Mouse (Mus musculus): ENCODE data around the gene Cacng2.
A peak's percentile ranks its signal among the peaks of the same experiment; 100 is the strongest.
"Not testable (repeated sequence)": the region's sequence is repeated elsewhere in the genome, so short reads cannot be mapped to it uniquely, and the experiment has no call there.

The Cacng2 gene

DNA sequence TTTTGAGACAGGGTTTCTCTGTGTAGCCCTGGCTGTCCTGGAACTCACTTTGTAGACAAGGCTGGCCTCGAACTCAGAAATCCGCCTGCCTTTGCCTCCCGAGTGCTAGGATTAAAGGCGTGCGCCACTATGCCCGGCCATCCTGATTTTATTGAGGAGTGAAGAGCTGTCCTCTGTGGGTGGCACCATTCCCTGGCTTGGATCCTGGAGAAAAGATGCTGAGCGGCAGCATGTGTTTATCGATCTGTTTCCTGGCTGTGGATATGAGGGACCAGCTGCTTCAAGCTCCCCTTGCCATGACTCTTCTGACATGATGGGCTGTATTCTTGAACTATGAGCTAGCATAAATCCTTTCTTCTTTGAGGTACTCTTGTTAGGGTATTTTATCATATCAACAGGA, 111.6 kb downstream of the Cacng2 start:
- not testable (repeated sequence) for DNase-seq (ENCODE audit: low read depth, low spot score)

GRCm38 (mm10) chr15:78003929-78004328, 115.9 kb downstream of the Cacng2 start:
- no peak for DNase-seq (ENCODE audit: low read depth, low spot score)

GRCm38 (mm10) chr15:78001400-78001799, 118.4 kb downstream of the Cacng2 start:
- DNase-seq (ENCODE audit: low read depth, low spot score): no peak

DNA sequence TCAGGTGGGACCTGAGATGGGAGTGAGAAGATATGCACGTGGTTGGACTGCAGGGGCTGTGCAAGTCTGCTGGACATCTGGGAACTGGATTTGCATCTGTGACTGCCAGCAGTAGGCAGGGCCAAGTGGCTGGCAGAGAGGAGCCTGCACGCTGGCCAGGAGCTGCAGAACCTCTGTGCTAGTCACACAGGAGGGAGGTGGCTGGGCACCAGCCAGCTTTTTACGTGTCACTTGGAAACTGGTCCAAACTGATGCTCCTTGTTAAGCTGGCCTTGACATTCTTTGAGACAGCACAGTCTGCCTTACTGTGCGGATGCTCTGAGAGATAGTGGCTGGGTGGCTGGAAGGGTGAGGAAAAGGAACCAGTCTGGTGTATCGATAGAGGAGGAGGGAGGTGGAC, 131.3 kb downstream of the Cacng2 start:
- DNase-seq (ENCODE audit: low read depth, low spot score): no peak

DNA sequence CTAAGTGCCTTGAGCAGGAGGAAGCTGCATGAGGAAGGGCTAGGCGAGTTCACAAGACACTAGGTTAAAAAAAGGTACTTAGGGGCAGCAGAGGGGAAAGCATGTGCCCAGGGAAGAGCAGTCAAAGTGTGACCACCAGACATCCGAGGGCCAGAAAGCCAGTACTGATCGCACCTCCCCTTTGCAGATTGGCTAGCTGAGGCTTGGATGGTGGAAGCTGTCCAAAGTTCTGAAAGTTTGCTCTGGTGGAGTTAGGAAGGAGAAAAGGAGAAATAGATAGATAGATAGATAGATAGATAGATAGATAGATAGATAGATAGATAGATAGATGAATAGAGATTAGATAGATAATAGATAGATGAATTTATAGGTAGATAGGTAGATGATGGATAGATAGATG, 136.4 kb downstream of the Cacng2 start:
- DNase-seq (ENCODE audit: low read depth, low spot score): no peak

DNA sequence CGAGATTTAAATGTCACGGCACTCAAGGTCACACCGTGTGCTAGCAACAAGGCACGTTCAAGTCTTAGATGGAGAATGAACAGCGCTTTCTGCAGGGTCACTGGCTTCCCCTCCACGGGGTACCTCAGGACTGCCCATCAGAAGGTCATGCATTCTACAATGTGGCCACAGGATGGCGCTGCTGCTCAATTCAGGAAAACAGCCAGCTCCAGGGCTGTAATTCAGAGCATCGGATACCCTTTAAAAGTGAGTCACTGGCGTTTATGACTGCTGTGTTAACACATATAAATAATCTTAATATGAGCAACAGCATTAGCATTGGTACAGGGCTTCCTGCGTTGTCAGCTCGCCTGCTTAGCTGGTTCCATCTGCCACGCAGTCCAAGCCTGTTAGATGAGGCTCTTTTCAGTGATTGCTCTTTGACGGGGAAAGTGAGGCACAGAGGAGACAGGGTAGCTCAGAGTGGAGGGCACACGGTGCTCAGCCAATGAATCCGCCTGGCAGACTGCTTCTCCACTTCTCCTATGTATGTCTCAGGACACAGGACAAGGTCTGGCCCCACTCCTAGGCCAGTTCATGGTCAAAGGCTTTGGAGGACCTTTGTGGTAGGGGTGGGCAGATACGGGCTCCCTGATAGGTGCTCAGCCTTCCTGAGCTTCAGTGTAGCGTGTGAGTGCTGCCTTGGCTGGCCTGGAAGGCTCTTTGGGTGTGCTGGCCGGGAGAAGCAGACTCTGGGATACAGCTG, 137.5 kb downstream of the Cacng2 start:
- no peak for DNase-seq (ENCODE audit: low read depth, low spot score)

- no peak for DNase-seq (ENCODE audit: low read depth, low spot score)
Measured at GRCm38 (mm10) chr15:77981181-77981680, 138.6 kb downstream of the Cacng2 start.

DNA sequence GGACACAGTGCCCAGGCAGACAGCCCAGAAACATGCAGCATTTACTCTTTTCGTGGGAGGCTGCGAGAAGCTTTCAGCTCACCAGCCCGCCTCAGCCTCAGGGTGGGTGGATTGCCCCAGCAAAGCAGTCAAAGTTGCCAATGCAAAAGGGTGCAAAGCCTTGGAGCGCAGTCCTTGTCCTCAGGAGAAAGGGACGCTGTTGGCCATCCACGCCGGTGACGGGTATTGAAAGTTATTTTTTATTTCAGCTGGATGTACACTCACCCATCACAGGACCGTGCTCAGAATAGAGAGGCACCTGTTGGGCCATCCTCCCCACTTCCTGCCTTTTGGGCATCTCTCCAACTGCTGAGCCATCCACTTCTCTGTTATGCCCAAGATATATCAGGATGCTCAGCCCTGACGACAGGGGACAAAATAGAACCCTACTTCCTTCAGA, 140.4 kb downstream of the Cacng2 start:
- no peak for DNase-seq (ENCODE audit: low read depth, low spot score)

GRCm38 (mm10) chr15:77977663-77978062, 142.2 kb downstream of the Cacng2 start:
- no peak for DNase-seq (ENCODE audit: low read depth, low spot score)

DNA sequence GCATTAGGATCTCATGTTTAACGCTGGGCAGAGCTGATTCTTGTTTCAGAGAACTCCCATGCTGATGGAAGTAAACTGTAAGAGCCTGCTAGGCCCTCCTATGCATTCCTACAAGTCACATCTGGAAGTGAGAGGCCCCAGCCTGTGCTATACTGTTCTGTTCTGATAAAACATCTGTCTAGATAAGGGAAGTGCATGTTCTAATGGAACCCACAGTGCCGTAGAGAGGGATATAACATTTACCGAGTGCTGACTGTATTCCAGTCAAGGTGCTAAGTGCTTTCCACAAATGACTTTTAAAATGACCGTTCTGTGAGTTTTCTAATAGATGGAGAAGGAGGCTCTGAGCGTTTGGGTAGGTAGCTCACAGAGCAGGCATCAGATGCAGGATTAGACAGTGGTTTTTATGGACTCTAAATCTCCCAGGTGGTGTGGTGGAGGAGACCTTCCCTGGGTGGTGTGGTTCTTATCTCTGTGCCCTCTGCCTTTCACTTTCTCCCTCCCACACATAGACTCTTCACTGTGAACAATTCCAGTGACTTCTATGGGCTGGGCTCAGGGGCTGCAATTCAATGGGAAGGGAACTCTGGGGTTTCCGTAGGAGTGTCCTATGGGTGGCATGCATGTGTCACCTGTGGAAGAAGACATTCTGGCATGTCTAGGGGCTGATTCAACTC, 145.5 kb downstream of the Cacng2 start:
- peak; percentile 54 for DNase-seq (ENCODE audit: low read depth, low spot score)

GRCm38 (mm10) chr15:77970470-77971292, 149.1 kb downstream of the Cacng2 start, which contains the start of gene Eif3d:
Gene Eif3d, minus strand, starts transcription at chr15:77970813.
- peak; percentile 93 for DNase-seq (ENCODE audit: low read depth, low spot score)

GRCm38 (mm10) chr15:77969940-77970469, 149.8 kb downstream of the Cacng2 start:
- DNase-seq (ENCODE audit: low read depth, low spot score): no peak

- peak; percentile 52 for DNase-seq (ENCODE audit: low read depth, low spot score)
Measured at GRCm38 (mm10) chr15:77965117-77965528, 154.7 kb downstream of the Cacng2 start.

GRCm38 (mm10) chr15:77962447-77962846, 157.4 kb downstream of the Cacng2 start:
- no peak for DNase-seq (ENCODE audit: low read depth, low spot score)

DNA sequence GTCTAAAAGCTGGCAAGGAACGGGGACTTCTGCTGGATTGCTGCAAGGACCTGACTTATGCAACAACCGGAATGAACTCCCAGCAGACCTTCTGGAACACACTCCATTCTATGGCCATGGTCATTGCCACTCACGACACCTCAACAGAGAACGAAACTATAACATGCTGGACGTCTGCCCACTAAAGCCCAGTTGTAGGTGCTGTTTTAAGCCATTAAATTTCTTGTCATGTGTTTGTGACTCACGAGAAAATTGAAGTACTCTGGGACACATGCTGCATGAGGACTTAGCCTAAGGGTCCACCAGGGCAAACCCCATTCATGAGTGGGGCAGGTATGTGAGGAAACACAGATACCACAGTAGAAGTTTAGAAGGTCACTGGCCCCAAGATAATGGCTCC, 159.1 kb downstream of the Cacng2 start:
- DNase-seq (ENCODE audit: low read depth, low spot score): no peak

- DNase-seq (ENCODE audit: low read depth, low spot score): no peak
Measured at GRCm38 (mm10) chr15:77958071-77958470, 161.8 kb downstream of the Cacng2 start.

DNA sequence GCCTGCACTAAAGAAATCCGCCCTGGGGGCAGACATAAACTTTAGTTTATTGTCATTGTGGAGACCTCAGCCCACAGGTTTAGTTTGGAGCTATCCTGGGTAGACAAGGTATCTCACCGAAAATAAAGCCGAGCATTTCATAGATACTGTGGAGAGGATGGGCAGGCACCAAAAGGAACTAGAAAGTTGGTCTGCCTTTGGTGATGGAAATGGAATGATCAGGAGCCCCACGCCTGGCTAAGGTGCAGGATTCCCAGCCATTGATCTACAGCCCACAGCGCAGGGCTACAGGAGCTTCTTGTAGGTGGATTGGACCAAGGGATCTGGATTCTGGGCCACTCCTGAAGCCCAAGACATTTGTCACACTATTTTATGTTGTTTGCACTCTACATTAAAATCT, 162.2 kb downstream of the Cacng2 start:
- no peak for DNase-seq (ENCODE audit: low read depth, low spot score)

GRCm38 (mm10) chr15:77956404-77956901, 163.4 kb downstream of the Cacng2 start, which contains the start of gene Foxred2:
Gene Foxred2, minus strand, starts transcription at chr15:77956722.
- DNase-seq (ENCODE audit: low read depth, low spot score): no peak

DNA sequence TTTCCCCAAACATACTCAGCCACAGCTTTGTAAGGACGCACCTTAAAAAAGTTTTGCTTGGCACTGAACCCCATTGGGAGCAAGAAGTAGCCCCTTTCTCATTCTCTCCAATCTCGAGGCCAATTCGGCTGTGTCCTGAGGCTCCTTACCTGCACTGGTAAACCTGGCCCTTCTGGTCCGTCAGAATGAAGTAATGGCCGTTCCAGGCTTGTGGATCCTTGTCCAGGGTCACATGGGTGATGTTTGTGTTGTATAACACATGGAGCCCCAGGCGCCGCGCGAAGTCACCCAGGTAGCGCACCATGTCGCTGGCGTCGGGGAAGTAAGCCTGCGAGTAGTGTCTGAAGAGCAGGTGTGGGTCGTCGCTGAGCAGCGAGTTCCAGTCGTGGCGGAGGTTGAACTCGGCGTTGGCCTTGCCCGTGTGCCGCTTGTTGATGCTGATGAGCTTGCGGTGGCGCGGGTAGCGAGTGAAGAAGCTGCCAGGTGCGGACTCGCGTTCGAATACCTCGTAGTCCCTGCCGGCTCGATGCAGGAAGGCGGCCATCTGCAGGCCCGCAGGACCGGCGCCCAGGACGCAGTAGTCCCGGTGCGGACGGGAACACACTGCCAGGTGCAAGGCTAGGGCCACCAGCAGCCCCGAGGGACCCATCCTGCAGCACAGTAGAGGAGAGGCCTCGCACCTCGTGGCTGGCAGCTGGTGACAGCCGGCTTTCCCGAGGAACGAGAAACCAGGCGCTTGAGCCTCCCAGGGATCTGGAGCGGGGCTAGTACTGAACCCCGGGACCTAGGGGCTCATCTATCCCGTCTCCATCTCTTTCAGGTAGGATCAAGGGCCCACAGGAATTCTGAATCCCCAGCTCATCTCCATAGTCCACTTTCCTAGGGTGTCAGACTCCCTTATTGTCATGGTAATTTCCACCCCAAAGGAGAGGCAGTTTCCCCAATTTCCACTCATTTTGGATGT, 164.1 kb downstream of the Cacng2 start:
- DNase-seq (ENCODE audit: low read depth, low spot score): no peak

DNA sequence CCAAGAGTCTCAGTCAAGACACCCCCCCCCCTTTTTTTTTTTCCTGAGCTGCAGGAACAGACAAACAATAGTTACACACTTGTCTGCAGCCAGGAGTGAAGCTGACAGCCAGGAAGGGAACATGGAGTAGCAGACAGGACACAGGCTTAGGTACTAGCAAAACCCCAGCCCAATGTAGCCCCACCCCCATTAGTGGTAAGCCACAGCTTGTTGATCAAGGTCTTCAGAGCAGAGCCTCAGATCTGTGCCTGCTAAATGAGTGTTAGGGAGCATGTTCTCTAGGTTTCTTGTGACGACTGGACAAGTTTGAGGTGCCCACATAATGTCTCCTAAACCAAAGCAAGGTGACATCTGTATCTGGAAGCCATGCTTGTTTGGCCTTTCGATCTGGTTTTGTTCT, 165.5 kb downstream of the Cacng2 start:
- no peak for DNase-seq (ENCODE audit: low read depth, low spot score)
